Mouse (Mus musculus) CH12.LX (cell line): Measurements from ENCODE around the gene Gm11937. TPM values are rescaled to one million over a fixed set of nuclear protein-coding genes. Genes with fewer than 3 reads are reported as not detected.
"Not testable (repeated sequence)": the region's sequence is repeated elsewhere in the genome, so short reads cannot be mapped to it uniquely, and the experiment has no call there.

Experiments used
- DNase-seq: peaks from one replicate; pipeline ENCODE4 v3.0.0-alpha.2; 2013; ENCODE audit errors: extremely low read depth
- H3K27ac ChIP-seq: 2 replicates; pipeline ENCODE4 v1.5.1; 2012; ENCODE audit warnings: low read depth, mild to moderate bottlenecking, control low read depth, moderate library complexity; ENCODE audit not compliant: insufficient read depth
- H3K27me3 ChIP-seq: replicated peaks from 2 replicates; pipeline ENCODE3; 2012; ENCODE audit warnings: inconsistent platforms
- H3K36me3 ChIP-seq, 2 experiments: replicated peaks in 1 of 2; 2 replicates each; pipeline versions ENCODE3 to v1.6.1; 2012; ENCODE audit warnings: inconsistent platforms in 1 of 2, low read length in 1 of 2, mild to moderate bottlenecking in 1 of 2, mixed read lengths in 1 of 2, moderate library complexity in 1 of 2; ENCODE audit not compliant: control insufficient read depth in 1 of 2, insufficient read depth in 1 of 2
- H3K4me1 ChIP-seq, 2 experiments: 2 replicates each; pipeline ENCODE4 v1.6.1; 2012; ENCODE audit warnings: inconsistent platforms in 1 of 2, moderate library complexity in 1 of 2; ENCODE audit not compliant: insufficient read depth in 2 of 2, control insufficient read depth in 1 of 2
- H3K4me2 ChIP-seq: 2 replicates; pipeline ENCODE4 v1.6.1; 2012; ENCODE audit warnings: low read depth, mild to moderate bottlenecking, control low read depth; ENCODE audit not compliant: poor library complexity, insufficient read depth, severe bottlenecking
- H3K4me3 ChIP-seq, 3 experiments: fragments of 150-350 bp in 1 of 3; sonication (generic) in 1 of 3; replicated peaks in 1 of 3; 2 replicates each; pipeline versions ENCODE3 to v1.5.1; 2011 to 2012; ENCODE audit warnings: low read depth in 2 of 3, low read length in 2 of 3, mild to moderate bottlenecking in 2 of 3, moderate library complexity in 2 of 3, control low read depth in 1 of 3, improper control_type of control experiment in 1 of 3, inconsistent platforms in 1 of 3, mixed read lengths in 1 of 3; ENCODE audit not compliant: poor library complexity in 1 of 3
- H3K79me2 ChIP-seq: replicated peaks from 2 replicates; pipeline ENCODE4 v1.6.1; 2012; ENCODE audit warnings: mild to moderate bottlenecking, moderate library complexity; ENCODE audit not compliant: control insufficient read depth, poor library complexity, insufficient read depth, severe bottlenecking; ENCODE audit errors: extremely low read depth
- H3K9ac ChIP-seq: 2 replicates; pipeline ENCODE4 v1.6.1; 2012; ENCODE audit warnings: low read depth, mild to moderate bottlenecking, control low read depth, moderate library complexity; ENCODE audit not compliant: insufficient read depth
- H3K9me3 ChIP-seq: replicated peaks from 2 replicates; pipeline ENCODE3; 2012; ENCODE audit warnings: low read length, inconsistent platforms, mixed read lengths
- CTCF ChIP-seq, 2 experiments: IDR thresholded peaks in 1 of 2; conservative IDR thresholded peaks in 1 of 2; 2 replicates each; pipeline ENCODE4 v1.5.1; 2011 to 2012; ENCODE audit warnings: low read depth in 2 of 2, low read length in 2 of 2, improper control_type of control experiment in 1 of 2, inconsistent platforms in 1 of 2, mild to moderate bottlenecking in 1 of 2, moderate library complexity in 1 of 2
- E2F4 ChIP-seq: IDR thresholded peaks from 2 replicates; pipeline ENCODE4 v1.6.1; 2011; ENCODE audit warnings: low read depth, low read length, improper control_type of control experiment; ENCODE audit not compliant: insufficient replicate concordance
- ELF1 ChIP-seq: IDR thresholded peaks from 2 replicates; pipeline ENCODE4 v1.6.1; 2014; ENCODE audit warnings: low read depth, mild to moderate bottlenecking, inconsistent platforms, low read length, improper control_type of control experiment
- HCFC1 ChIP-seq: IDR thresholded peaks from 2 replicates; pipeline ENCODE4 v1.6.1; 2012; ENCODE audit warnings: low read depth, mild to moderate bottlenecking, inconsistent platforms, low read length, improper control_type of control experiment
- JUN ChIP-seq: IDR thresholded peaks from 2 replicates; pipeline ENCODE4 v1.6.1; 2011; ENCODE audit warnings: low read depth, mild to moderate bottlenecking, low read length, improper control_type of control experiment, moderate library complexity; ENCODE audit not compliant: insufficient read depth
- JUND ChIP-seq: conservative IDR thresholded peaks from 2 replicates; pipeline ENCODE4 v1.6.1; 2011; ENCODE audit warnings: low read depth, low read length, improper control_type of control experiment
- MAFK ChIP-seq: IDR thresholded peaks from 2 replicates; pipeline ENCODE4 v1.6.1; 2011; ENCODE audit warnings: low read length, improper control_type of control experiment; ENCODE audit not compliant: insufficient replicate concordance
- MAX ChIP-seq: IDR thresholded peaks from 2 replicates; pipeline ENCODE4 v1.6.1; 2011; ENCODE audit warnings: low read length, improper control_type of control experiment
- MAZ ChIP-seq: IDR thresholded peaks from 2 replicates; pipeline ENCODE4 v1.6.1; 2012; ENCODE audit warnings: low read depth, mild to moderate bottlenecking, inconsistent platforms, low read length, improper control_type of control experiment, moderate library complexity
- MXI1 ChIP-seq: IDR thresholded peaks from 2 replicates; pipeline ENCODE4 v1.6.1; 2011; ENCODE audit warnings: mild to moderate bottlenecking, low read depth, low read length, improper control_type of control experiment
- MYC ChIP-seq: IDR thresholded peaks from 2 replicates; pipeline ENCODE4 v1.6.1; 2011; ENCODE audit warnings: low read depth, mild to moderate bottlenecking, improper control_type of control experiment, low read length
- NRF1 ChIP-seq: IDR thresholded peaks from 2 replicates; pipeline ENCODE4 v1.6.1; 2014; ENCODE audit warnings: low read depth, mild to moderate bottlenecking, inconsistent platforms, low read length, improper control_type of control experiment, moderate library complexity
- POLR2A ChIP-seq: IDR thresholded peaks from 2 replicates; pipeline ENCODE4 v1.6.1; 2011; ENCODE audit warnings: low read depth, mild to moderate bottlenecking, improper control_type of control experiment, low read length
- POLR2AphosphoS2 ChIP-seq: IDR thresholded peaks from 2 replicates; pipeline ENCODE4 v1.6.1; 2011; ENCODE audit warnings: low read depth, low read length, improper control_type of control experiment
- RCOR1 ChIP-seq: conservative IDR thresholded peaks from 2 replicates; pipeline ENCODE4 v1.6.1; 2012; ENCODE audit warnings: low read depth, mild to moderate bottlenecking, inconsistent platforms, low read length, improper control_type of control experiment
- TBP ChIP-seq: conservative IDR thresholded peaks from 2 replicates; pipeline ENCODE4 v1.6.1; 2011; ENCODE audit warnings: low read depth, low read length, improper control_type of control experiment
- UBTF ChIP-seq: IDR thresholded peaks from 2 replicates; pipeline ENCODE4 v1.6.1; 2012; ENCODE audit warnings: low read depth, mild to moderate bottlenecking, inconsistent platforms, low read length, improper control_type of control experiment, moderate library complexity
- USF1 ChIP-seq: IDR thresholded peaks from 2 replicates; pipeline ENCODE4 v1.6.1; 2014; ENCODE audit warnings: low read depth, mild to moderate bottlenecking, inconsistent platforms, low read length, improper control_type of control experiment
- USF2 ChIP-seq: conservative IDR thresholded peaks from 2 replicates; pipeline ENCODE4 v1.6.1; 2011; ENCODE audit warnings: low read depth, low read length, improper control_type of control experiment
- dilution Hi-C: fragments of 300-500 bp; cut with MboI; formaldehyde crosslinking; loops from 2 replicates; pipeline ENCODE4 v1.14.3; 2020; ENCODE audit warnings: low sequenced_read_pairs; ENCODE audit not compliant: extremely low pct_unique_long_range_greater_than_20kb, extremely low pct_ligation_motif_present
- in situ Hi-C: fragments of 300-500 bp; cut with MboI; formaldehyde crosslinking; loops from 3 replicates; pipeline ENCODE4 v1.14.3; 2019; ENCODE audit warnings: low sequenced_read_pairs, low pct_ligation_motif_present, low pct_unique_long_range_greater_than_20kb, mixed read lengths
- polyA plus RNA-seq: library from polyadenylated mRNA; unstranded; fragments of >175 nt; gene quantifications from 2 replicates; pipeline ENCODE4 v1.2.1, GENCODE M21; 2012; ENCODE audit warnings: low read depth; ENCODE audit not compliant: insufficient read length
- total RNA-seq, 2 experiments: library from RNA; depleted of rRNA; stranded (reverse); fragments of 300-350 nt in 1 of 2; fragments of >200 nt in 1 of 2; gene quantifications; 2 replicates each; pipeline ENCODE4 v1.2.3; 2012 to 2014

Gene Gm11937
- total RNA-seq (2012; rRNA removed): not detected in 2 replicates
- not detected in 2 replicates for total RNA-seq (2014; rRNA removed)
- polyA plus RNA-seq: not detected in 2 replicates

DNA sequence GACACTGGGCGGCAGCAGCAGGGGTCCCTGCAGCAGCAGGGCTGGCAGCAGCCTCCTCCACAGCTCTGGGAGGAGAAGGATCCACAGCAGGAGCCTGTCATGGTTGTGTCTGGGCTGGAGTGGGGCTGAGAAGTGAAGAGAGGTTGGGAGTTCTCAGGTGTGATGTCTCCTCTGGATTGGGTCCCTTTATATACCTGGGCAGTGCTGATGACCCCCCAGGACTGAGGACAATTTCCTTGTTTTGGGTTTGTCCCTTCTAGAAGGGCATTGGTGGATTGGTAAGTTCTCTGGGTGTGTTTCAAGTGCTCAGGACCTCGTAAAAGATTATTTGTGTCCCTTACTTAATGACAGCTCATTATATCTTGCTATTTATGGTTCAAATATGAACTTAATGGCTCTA is at the start of gene Gm11937:
Gene Gm11937, minus strand, starts transcription at position 101 of the 400 bp plus-strand sequence.
- DNase-seq, H3K4me2 ChIP-seq, H3K36me3 ChIP-seq, H3K27ac ChIP-seq, H3K9me3 ChIP-seq, H3K79me2 ChIP-seq, H3K4me3 ChIP-seq, H3K9ac ChIP-seq, H3K4me1 ChIP-seq, in situ Hi-C loops, dilution Hi-C loops: not testable (repeated sequence)
- peaks cover 76% of the 10 kb centered on the region for H3K27me3 ChIP-seq

DNA sequence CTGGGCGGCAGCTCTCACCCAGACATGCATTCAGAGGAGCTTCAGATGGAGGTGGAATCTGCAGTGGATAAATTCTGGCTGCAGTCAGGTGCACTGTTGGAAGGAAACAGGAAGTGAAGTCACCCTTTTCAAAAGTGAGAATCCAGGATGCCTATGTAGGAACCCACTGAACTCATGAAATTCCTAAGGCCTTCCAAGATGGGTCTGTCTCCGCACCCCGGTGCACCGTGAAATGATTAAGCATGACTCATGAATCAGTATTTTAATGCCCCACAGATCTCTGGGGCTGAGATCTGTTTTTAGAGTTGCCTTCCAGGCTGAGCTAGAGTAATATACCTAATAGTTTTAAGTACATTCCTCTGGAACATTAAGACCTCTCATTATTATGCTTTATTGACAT is 49.3 kb upstream of the Gm11937 start:
- Histone ChIP-seq H3K4me2 (no peak overlapping the region), H3K4me3 (no peak overlapping the region), H3K27ac (no peak overlapping the region), H3K9ac (no peak overlapping the region), H3K79me2 (no peaks in the 10 kb centered on the region), H3K36me3 (no peaks in the 10 kb centered on the region), H3K27me3 (peaks cover 64% of the 10 kb centered on the region), H3K9me3 (peaks cover 5% of the 10 kb centered on the region), H3K4me1 (peaks cover 0 to 2% of the 10 kb centered on the region in 2 experiments; a peak in 1 of 4 replicates)
- DNase-seq: no peak
- TF ChIP-seq ELF1: no peak
- in situ Hi-C loops: no loop called here
- dilution Hi-C loops: no loop called here

DNA sequence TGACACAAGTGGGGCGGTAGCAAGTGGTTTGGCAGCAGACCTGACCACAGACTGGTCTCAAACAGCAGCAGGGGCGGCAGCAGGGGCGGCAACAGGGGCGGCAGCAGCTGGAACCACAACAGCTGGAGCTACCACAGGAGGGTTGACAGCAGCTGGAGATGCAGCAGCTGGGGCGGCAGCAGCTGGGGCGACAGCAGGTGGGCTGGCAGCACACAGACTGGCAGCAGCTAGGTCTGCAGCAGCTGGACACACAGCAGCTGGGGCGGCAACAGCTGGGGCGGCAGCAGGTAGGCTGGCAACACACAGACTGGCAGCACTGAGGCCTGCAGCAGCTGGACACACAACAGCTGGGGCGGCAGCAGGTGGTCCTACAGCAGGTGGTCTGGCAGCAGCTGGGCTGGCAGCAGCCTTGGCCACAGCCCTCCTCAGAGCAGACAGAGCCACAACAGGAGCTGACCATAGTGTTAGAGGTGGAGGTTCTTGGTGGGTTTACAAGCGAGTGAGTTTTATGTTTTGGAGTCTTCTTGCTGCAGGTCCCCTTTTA is 48.5 kb upstream of the Gm11937 start, which contains the start of gene Gm11563:
Gene Gm11563, minus strand, starts transcription at position 494 of the 544 bp plus-strand sequence.
- H3K79me2 ChIP-seq, H3K9me3 ChIP-seq, H3K4me2 ChIP-seq, dilution Hi-C loops, H3K27ac ChIP-seq, H3K4me1 ChIP-seq, H3K36me3 ChIP-seq, DNase-seq, H3K4me3 ChIP-seq, H3K9ac ChIP-seq, in situ Hi-C loops: not testable (repeated sequence)
- peaks cover 65% of the 10 kb centered on the region for H3K27me3 ChIP-seq

- Histone ChIP-seq H3K4me1 (peaks cover 0 to 2% of the 10 kb centered on the region in 2 experiments; a peak in 1 of 4 replicates), H3K9ac (no peak overlapping the region), H3K27me3 (peaks cover 71% of the 10 kb centered on the region), H3K4me3 (no peak overlapping the region), H3K4me2 (no peak overlapping the region), H3K79me2 (no peaks in the 10 kb centered on the region), H3K9me3 (peaks cover 5% of the 10 kb centered on the region), H3K27ac (no peak overlapping the region), H3K36me3 (no peaks in the 10 kb centered on the region)
- dilution Hi-C loops: no loop called here
- in situ Hi-C loops: no loop called here
- no peak for DNase-seq
- no peak for TF ChIP-seq HCFC1
- TF ChIP-seq JUN: no peak
- TF ChIP-seq MAFK: no peak
- no peak for TF ChIP-seq MAZ
- TF ChIP-seq RCOR1: no peak
- TF ChIP-seq MAX: no peak
- no peak for TF ChIP-seq USF1
- TF ChIP-seq TBP: no peak
- TF ChIP-seq UBTF: no peak
- no peak for TF ChIP-seq MXI1
- TF ChIP-seq CTCF (conservative IDR thresholded peaks at IDR 0.05 in 1 of 2, IDR thresholded peaks at IDR 0.05 in 1 of 2; ENCODE audit: low read depth in 2 of 2, low read length in 2 of 2): no peak
- no peak for TF ChIP-seq POLR2A
- TF ChIP-seq E2F4: no peak
- TF ChIP-seq POLR2AphosphoS2: no peak
- TF ChIP-seq JUND: no peak
- TF ChIP-seq USF2: no peak
- no peak for TF ChIP-seq MYC
- TF ChIP-seq NRF1: no peak
Measured at GRCm38 (mm10) chr11:99657051-99657450, 47.1 kb upstream of the Gm11937 start.
